In the genomic region with DNA sequence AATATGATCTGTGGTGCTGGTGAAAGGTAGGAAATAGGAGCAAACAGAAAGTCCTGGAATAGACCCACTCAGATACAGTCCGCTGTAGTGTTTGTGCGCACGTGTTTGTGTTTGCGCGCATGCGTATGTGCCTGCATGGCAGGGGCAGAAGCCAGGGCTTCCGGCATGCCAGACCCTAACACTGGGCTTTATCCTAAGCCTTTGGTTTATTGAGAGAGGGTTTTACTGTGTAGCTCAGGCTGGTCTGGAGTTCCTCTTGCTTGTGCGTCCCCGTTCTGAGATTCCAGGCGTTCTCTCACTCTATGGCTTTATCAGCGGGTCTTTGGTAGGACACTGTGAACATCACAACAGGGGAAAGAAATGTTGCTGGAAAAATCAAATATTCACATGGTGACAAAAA, we compare ENCODE assay signal across 45 mouse cellular contexts. TPM values are rescaled to one million over a fixed set of nuclear protein-coding genes. Genes with fewer than 3 reads are reported as not detected.
"Had no signal": no experiment of that assay in that cellular context is flagged by ENCODE, and none has a peak within 500 bp of the region (broad histone marks: within the 10 kb centered on the region; RNA-seq: fewer than 3 reads in every experiment).

No protein-coding gene starts in this region.

- H3K27ac ChIP-seq: limb, embryonic 10.5 days; limb, embryonic 12.5 days; limb, embryonic 13.5 days; limb, embryonic 15.5 days; liver, embryonic 12.5 days; liver, embryonic 13.5 days; liver, embryonic 14.5 days; liver, embryonic 15.5 days; macrophage; midbrain, embryonic 10.5 days; midbrain, embryonic 12.5 days; midbrain, embryonic 13.5 days; midbrain, embryonic 15.5 days had no signal

- H3K27me3 ChIP-seq: limb, embryonic 12.5 days; limb, embryonic 13.5 days; limb, embryonic 15.5 days; liver, embryonic 12.5 days; liver, embryonic 13.5 days; liver, embryonic 15.5 days; lung, embryonic 15.5 days; midbrain, embryonic 12.5 days; midbrain, embryonic 13.5 days; midbrain, embryonic 15.5 days had no signal

- H3K36me3 ChIP-seq: limb, embryonic 10.5 days; limb, embryonic 12.5 days; limb, embryonic 13.5 days; limb, embryonic 15.5 days; liver, embryonic 12.5 days; liver, embryonic 13.5 days; liver, embryonic 15.5 days; lung, embryonic 15.5 days; midbrain, embryonic 10.5 days; midbrain, embryonic 12.5 days; midbrain, embryonic 13.5 days; midbrain, embryonic 15.5 days had no signal

- H3K9me3 ChIP-seq: limb, embryonic 10.5 days; limb, embryonic 12.5 days; limb, embryonic 15.5 days; liver, embryonic 13.5 days; liver, embryonic 15.5 days; lung, embryonic 15.5 days; midbrain, embryonic 13.5 days; midbrain, embryonic 15.5 days had no signal

- H3K4me1 ChIP-seq: liver, embryonic 12.5 days; liver, embryonic 13.5 days; liver, embryonic 15.5 days; megakaryocyte, embryonic 14.5 days; midbrain, embryonic 13.5 days had no signal

- H3K4me3 ChIP-seq: limb, embryonic 10.5 days; limb, embryonic 12.5 days; limb, embryonic 13.5 days; limb, embryonic 15.5 days; liver, embryonic 12.5 days; liver, embryonic 13.5 days; liver, embryonic 15.5 days; lung, embryonic 15.5 days; megakaryocyte, embryonic 14.5 days; midbrain, embryonic 10.5 days; midbrain, embryonic 12.5 days; midbrain, embryonic 13.5 days; midbrain, embryonic 15.5 days; myocyte had no signal

- DNase-seq: left cerebral cortex, postnatal 4 days; liver; liver, embryonic 13.5 days; liver, postnatal 0 days; lung, adult 18-20 months; lung, adult 2 months; lung, embryonic 14.5 days; lung, postnatal 10 days; lung, postnatal 14 days; lung, postnatal 36 days; lung, postnatal 4 days; midbrain, embryonic 14.5 days had no signal

RNA-seq across cellular contexts. Expression of gene Foxi1, which starts 42.6 kb away (rescaled TPM):
- total RNA-seq: left cerebral cortex, postnatal 10 days; left cerebral cortex, postnatal 14 days; left cerebral cortex, postnatal 25 days; left cerebral cortex, postnatal 4 days; liver, adult 2 months; megakaryocyte progenitor cell, adult 5-6 weeks; megakaryocyte, adult 5-6 weeks; megakaryocyte-erythroid progenitor cell, adult 5-6 weeks; monocyte, adult 5-6 weeks had no signal
- polyA plus RNA-seq: limb, embryonic 10.5 days; limb, embryonic 11.5 days; limb, embryonic 12.5 days; limb, embryonic 13.5 days; limb, embryonic 14.5 days; limb, embryonic 15.5 days; liver, adult 2 months; liver, embryonic 11.5 days; liver, embryonic 12.5 days; liver, embryonic 13.5 days; liver, embryonic 14.5 days; liver, embryonic 15.5 days; liver, embryonic 16.5 days; liver, postnatal 0 days; lung, embryonic 14.5 days; lung, embryonic 15.5 days; lung, embryonic 16.5 days; lung, postnatal 0 days; macrophage; midbrain, embryonic 10.5 days; midbrain, embryonic 11.5 days; midbrain, embryonic 12.5 days; midbrain, embryonic 13.5 days; midbrain, embryonic 14.5 days; midbrain, embryonic 15.5 days; midbrain, embryonic 16.5 days; midbrain, postnatal 0 days; myocyte; neural tube, embryonic 11.5 days had no signal
